Mouse (Mus musculus) ES-Bruce4 (cell line): ENCODE results near the gene Olfr711. TPM values are rescaled to one million over a fixed set of nuclear protein-coding genes. Genes with fewer than 3 reads are reported as not detected.
A peak's percentile ranks its signal among the peaks of the same experiment; 100 is the strongest.
"Not testable (repeated sequence)": the region's sequence is repeated elsewhere in the genome, so short reads cannot be mapped to it uniquely, and the experiment has no call there.

Experiments
- H3K27ac ChIP-seq: 2 replicates; pipeline ENCODE4 v1.5.1; 2012; ENCODE audit warnings: low read length, inconsistent platforms; ENCODE audit not compliant: insufficient read depth
- H3K27me3 ChIP-seq: 2 replicates; pipeline ENCODE4 v1.6.1; 2012; ENCODE audit warnings: mild to moderate bottlenecking, low read length, inconsistent platforms; ENCODE audit not compliant: control insufficient read depth, poor library complexity, insufficient read depth, severe bottlenecking
- H3K36me3 ChIP-seq: 2 replicates; pipeline ENCODE4 v1.6.1; 2012; ENCODE audit warnings: inconsistent platforms, mild to moderate bottlenecking, low read length, moderate library complexity; ENCODE audit not compliant: control insufficient read depth, poor library complexity, insufficient read depth, severe bottlenecking
- H3K4me1 ChIP-seq: one replicate; pipeline ENCODE4 v1.8.1; 2011; ENCODE audit warnings: low read length; ENCODE audit not compliant: control insufficient read depth, insufficient read depth
- H3K4me3 ChIP-seq: 2 replicates; pipeline ENCODE4 v1.5.1; 2011; ENCODE audit warnings: low read depth, mild to moderate bottlenecking, low read length
- H3K9ac ChIP-seq: 2 replicates; pipeline ENCODE4 v1.6.1; 2012; ENCODE audit warnings: low read depth, mild to moderate bottlenecking, inconsistent platforms; ENCODE audit not compliant: poor library complexity, severe bottlenecking
- H3K9me3 ChIP-seq: replicated peaks from 2 replicates; pipeline ENCODE4 v1.6.1; 2012; ENCODE audit warnings: mild to moderate bottlenecking, low read length, inconsistent platforms; ENCODE audit not compliant: control insufficient read depth, poor library complexity, insufficient read depth, severe bottlenecking
- CTCF ChIP-seq: IDR thresholded peaks from one replicate; pipeline ENCODE4 v1.8.1; 2011; ENCODE audit warnings: low read depth, low read length
- EP300 ChIP-seq: IDR thresholded peaks from 2 replicates; pipeline ENCODE4 v1.6.1; 2011; ENCODE audit warnings: low read depth, low read length; ENCODE audit not compliant: insufficient read depth
- POLR2A ChIP-seq: IDR thresholded peaks from one replicate; pipeline ENCODE4 v1.8.1; 2011; ENCODE audit warnings: low read length; ENCODE audit not compliant: insufficient read depth
- polyA plus RNA-seq: library from polyadenylated mRNA; stranded (reverse); fragments of >200 nt; gene quantifications from 2 replicates; pipeline ENCODE4 v1.2.4, GENCODE M21; 2011; ENCODE audit warnings: low read depth; ENCODE audit not compliant: missing spikeins, insufficient read depth, insufficient read length

The Olfr711 gene
- not detected in 2 replicates for polyA plus RNA-seq

DNA sequence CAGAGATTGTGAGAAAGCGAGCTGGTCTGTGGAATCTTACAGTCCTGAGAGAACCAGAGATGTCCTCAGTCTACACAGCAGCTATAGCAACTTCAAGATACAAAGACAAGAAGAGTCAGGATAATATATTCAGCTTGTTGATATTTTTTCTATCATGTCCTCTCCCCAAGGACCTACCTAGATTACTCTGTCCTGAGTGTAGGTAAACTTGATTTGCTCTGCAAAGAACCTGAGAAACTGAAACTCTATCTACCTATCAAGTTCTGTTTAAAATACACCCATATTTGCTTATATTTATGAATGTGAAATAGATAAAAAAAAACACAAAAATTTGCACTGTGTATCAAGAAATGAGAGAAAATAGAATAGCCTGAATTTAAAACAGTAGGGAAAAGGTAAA, at the start of gene Olfr711:
Gene Olfr711, minus strand, starts transcription at position 101 of the 400 bp plus-strand sequence.
- Histone ChIP-seq H3K4me3 (no peak within 1 kb of the TSS), H3K9ac (no peak within 1 kb of the TSS), H3K36me3 (no peaks in the 10 kb centered on the region), H3K27ac (no peak within 1 kb of the TSS), H3K4me1 (no peaks in the 10 kb centered on the region), H3K27me3 (no peaks in the 10 kb centered on the region), H3K9me3 (no peaks in the 10 kb centered on the region)
- TF ChIP-seq EP300, result no peak
- TF ChIP-seq CTCF, result no peak
- TF ChIP-seq POLR2A, result no peak

DNA sequence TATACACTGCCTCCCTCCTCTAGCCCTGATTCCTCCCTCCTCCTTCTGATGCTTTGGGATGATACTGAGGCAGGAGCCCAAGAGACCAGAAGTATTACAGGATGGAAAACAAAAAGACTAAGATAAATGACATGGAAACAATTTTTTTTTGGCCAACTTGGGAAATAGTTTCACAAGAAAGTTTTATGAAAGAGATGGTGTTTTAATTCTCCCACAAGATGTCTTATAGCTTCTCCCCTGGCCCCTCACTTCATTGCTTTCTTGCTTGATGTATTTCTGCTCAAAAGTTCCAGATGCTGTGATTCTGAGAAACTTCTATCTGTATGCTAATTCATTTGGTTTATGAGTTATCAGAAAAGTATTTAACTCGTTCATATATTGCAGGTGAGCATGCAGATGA, 30.7 kb upstream of the Olfr711 start, which contains the start of gene Olfr2:
Gene Olfr2, minus strand, starts transcription at position 101 of the 400 bp plus-strand sequence.
- H3K27ac ChIP-seq, result no peak within 1 kb of the TSS
- no peak within 1 kb of the TSS for H3K9ac ChIP-seq
- no peaks in the 10 kb centered on the region for H3K9me3 ChIP-seq
- no peaks in the 10 kb centered on the region for H3K27me3 ChIP-seq
- no peaks in the 10 kb centered on the region for H3K36me3 ChIP-seq
- TF ChIP-seq POLR2A (no peak), CTCF (no peak), EP300 (no peak)
- no peak within 1 kb of the TSS for H3K4me3 ChIP-seq
- H3K4me1 ChIP-seq, result no peaks in the 10 kb centered on the region

DNA sequence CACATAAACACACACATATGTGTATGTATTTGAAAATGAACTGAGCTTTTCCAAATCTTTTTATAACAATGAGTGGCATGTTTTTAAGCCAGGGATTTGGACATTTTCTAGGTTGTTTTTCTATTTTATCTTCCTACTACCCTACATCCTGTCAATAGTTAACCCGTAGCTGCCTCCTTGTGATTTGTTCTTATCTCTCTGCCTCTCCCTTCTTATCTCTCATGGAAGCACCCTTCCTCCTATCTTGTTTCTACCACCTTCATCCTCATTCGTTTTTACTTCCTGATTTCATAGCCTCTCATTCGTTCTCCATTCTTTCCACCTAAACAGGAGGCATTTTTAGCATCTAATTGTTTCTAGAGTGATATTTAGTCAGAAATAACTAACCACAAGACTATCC, 28.9 kb upstream of the Olfr711 start:
- H3K9me3 ChIP-seq, result no peaks in the 10 kb centered on the region
- no peak overlapping the region for H3K4me3 ChIP-seq
- no peaks in the 10 kb centered on the region for H3K36me3 ChIP-seq
- no peak for TF ChIP-seq CTCF
- no peak for TF ChIP-seq POLR2A
- no peak for TF ChIP-seq EP300
- no peak overlapping the region for H3K9ac ChIP-seq
- H3K27me3 ChIP-seq, result no peaks in the 10 kb centered on the region
- H3K27ac ChIP-seq, result no peak overlapping the region
- H3K4me1 ChIP-seq, result no peaks in the 10 kb centered on the region

DNA sequence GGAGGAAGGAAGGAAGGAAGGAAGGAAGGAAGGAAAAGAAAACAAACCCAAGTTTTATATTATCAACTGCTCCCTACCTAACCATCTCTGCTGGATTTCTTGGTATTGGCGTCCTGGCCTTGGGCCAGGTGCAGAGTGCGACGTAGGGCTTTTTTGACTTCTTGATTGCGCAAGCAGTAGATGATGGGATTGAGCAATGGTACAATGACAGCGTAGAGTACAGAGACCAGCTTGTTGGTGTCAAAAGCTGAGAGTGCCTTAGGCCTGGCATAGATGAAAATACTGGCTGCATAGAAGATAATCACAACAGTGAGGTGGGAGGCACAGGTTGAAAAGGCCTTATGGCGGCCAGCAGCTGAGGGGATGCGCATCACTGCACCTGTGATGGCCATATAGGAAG, 25.5 kb upstream of the Olfr711 start:
- Histone ChIP-seq H3K27me3 (no peaks in the 10 kb centered on the region), H3K4me3 (no peak overlapping the region), H3K36me3 (no peaks in the 10 kb centered on the region), H3K4me1 (no peaks in the 10 kb centered on the region), H3K27ac (no peak overlapping the region), H3K9ac (no peak overlapping the region), H3K9me3 (no peaks in the 10 kb centered on the region)
- TF ChIP-seq CTCF (no peak), POLR2A (no peak), EP300 (no peak)

DNA sequence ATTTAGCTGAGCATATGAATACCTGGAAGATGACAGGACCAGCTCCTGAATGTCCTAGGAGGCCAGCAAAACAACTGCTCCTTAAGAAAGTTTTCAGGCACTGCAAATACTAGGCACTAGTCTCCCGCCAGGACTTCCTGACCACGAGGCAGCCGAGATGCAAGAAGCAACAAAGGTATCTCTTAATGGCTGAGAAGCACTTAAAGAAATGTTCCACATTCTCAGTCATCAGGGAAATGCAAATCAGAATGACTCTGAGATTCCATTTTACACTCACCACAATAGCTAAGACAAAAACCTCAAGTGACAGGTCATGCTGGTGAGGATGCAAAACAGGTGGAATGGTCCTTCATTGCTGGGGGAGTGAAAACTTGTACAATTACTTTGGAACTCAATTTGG, 10.0 kb upstream of the Olfr711 start:
- no peaks in the 10 kb centered on the region for H3K27me3 ChIP-seq
- H3K4me1 ChIP-seq, result no peaks in the 10 kb centered on the region
- H3K27ac ChIP-seq, result no peak overlapping the region
- no peaks in the 10 kb centered on the region for H3K9me3 ChIP-seq
- TF ChIP-seq CTCF (no peak), POLR2A (no peak), EP300 (no peak)
- H3K36me3 ChIP-seq, result no peaks in the 10 kb centered on the region
- peak overlapping the region; percentile 58; the same call in 1 of the 2 replicates for H3K9ac ChIP-seq
- H3K4me3 ChIP-seq, result peak overlapping the region; percentile 42

DNA sequence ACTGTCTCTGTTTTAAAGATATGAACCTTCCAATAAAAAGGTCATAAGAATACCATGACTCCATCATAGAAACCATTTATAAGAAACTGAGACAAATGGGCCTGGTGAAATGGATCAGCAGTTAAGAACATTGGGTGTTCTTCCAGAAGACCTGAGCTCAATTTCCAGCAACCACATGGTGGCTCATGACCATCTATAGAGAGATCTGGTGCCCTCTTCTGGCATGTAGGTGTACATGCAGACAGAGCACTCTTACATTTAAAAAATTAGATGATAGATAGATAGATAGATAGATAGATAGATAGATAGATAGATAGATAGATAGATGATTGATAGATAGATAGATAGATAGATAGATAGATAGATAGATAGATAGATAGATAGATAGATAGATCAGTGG, 7.8 kb downstream of the Olfr711 start:
- TF ChIP-seq CTCF, result peak; percentile 1
- H3K27me3 ChIP-seq, H3K27ac ChIP-seq, H3K4me3 ChIP-seq, H3K9ac ChIP-seq, H3K4me1 ChIP-seq, H3K9me3 ChIP-seq, H3K36me3 ChIP-seq: not testable (repeated sequence)
